21 mouse cellular contexts compared by ENCODE assay signal in the genomic region with DNA sequence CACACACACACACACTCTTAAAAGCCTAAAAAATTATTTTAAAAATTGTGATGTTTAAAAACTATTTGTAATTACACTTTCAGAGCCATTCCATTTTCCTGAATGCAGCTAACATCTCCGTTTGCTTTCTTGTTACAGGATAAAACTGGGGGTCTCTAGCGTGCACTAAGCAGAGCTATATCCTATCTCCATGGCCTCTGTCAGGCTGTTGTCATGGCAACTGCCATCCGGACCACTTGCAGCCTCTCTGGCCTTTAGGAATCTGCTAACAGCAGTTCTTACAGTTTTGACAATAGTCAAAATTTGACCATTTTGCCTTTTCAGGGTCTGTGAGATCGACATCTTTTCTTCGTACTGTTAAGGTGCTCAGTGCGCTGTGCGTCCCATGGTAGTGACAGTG.
DNase-seq lines count a peak whose midpoint lies in the region; ATAC-seq and TF ChIP-seq lines count a peak whose summit lies in the region.
"Had no signal": no experiment of that assay in that cellular context is flagged by ENCODE, and none has a peak within 500 bp of the region (broad histone marks: within the 10 kb centered on the region; RNA-seq: fewer than 3 reads in every experiment).

No protein-coding gene starts in this region.

- TF ChIP-seq CTCF in layer of hippocampus, adult 2 months (conservative IDR thresholded peaks at IDR 0.05) = no peak
- TF ChIP-seq CTCF in hindbrain, postnatal 0 days (IDR thresholded peaks at IDR 0.05; ENCODE audit: low read depth) = no peak
- no peak for TF ChIP-seq CTCF in kidney, adult 2 months (conservative IDR thresholded peaks at IDR 0.05; ENCODE audit: insufficient read depth, insufficient read length, low read depth, low read length)

- WGBS in hindbrain, embryonic 14.5 days = 57% methylated on average over 7 of the region's 7 CpGs
- 48% methylated on average over 7 of the region's 7 CpGs for WGBS in hindbrain, postnatal 0 days
- 52% methylated on average over 7 of the region's 7 CpGs for WGBS in neural tube, embryonic 15.5 days
- WGBS in kidney, adult 2 months = 72% methylated on average over 7 of the region's 7 CpGs

- H3K9ac ChIP-seq in hindbrain, embryonic 14.5 days = 0 out of 2 replicates have a peak overlapping the region, but pooled peaks have one; percentile 16
- no peak overlapping the region for H3K9ac ChIP-seq in hindbrain, postnatal 0 days (replicated peaks; ENCODE audit: low read length)
- H3K9ac ChIP-seq in neural tube, embryonic 15.5 days (replicated peaks) = no peak overlapping the region; the same call in 1 of the 2 replicates
- H3K9ac ChIP-seq: embryonic facial prominence, embryonic 13.5 days; forebrain, embryonic 13.5 days; neural tube, embryonic 12.5 days had no signal

- DNase-seq in layer of hippocampus, adult 2 months (ENCODE audit: low spot score in 2 of 2) = no peak
- DNase-seq in layer of hippocampus, postnatal 10 days (ENCODE audit: low spot score in 2 of 2) = no peak
- DNase-seq in hindbrain, embryonic 14.5 days (ENCODE audit: low spot score) = no peak
- DNase-seq in hindbrain, postnatal 0 days (ENCODE audit: low spot score) = peak; percentile 56
- no peak for DNase-seq in kidney, adult 2 months
- DNase-seq in lung, postnatal 14 days = no peak
- DNase-seq: adrenal gland, postnatal 10 days; cerebellum, adult 8-10 months; cerebellum, postnatal 36 days; embryo, embryonic 11 days; gastrocnemius, postnatal 36 days; kidney, adult 8-10 months; kidney, postnatal 10 days; thymus, adult 2 months had no signal

- TF ChIP-seq POLR2A in kidney, adult 2 months (IDR thresholded peaks at IDR 0.05; ENCODE audit: low read depth, low read length) = no peak

- no peaks in the 10 kb centered on the region for H3K36me3 ChIP-seq in hindbrain, embryonic 14.5 days (replicated peaks; ENCODE audit: control insufficient read depth, insufficient read depth)
- H3K36me3 ChIP-seq in hindbrain, postnatal 0 days (ENCODE audit: insufficient read depth, low read length) = no peaks in the 10 kb centered on the region
- no peaks in the 10 kb centered on the region for H3K36me3 ChIP-seq in neural tube, embryonic 15.5 days
- no peaks in the 10 kb centered on the region for H3K36me3 ChIP-seq in kidney, adult 2 months (ENCODE audit: control insufficient read depth, insufficient read depth, low read length)
- H3K36me3 ChIP-seq: embryonic facial prominence, embryonic 13.5 days; neural tube, embryonic 12.5 days had no signal

- no peak overlapping the region for H3K4me2 ChIP-seq in hindbrain, embryonic 14.5 days (replicated peaks)
- 0 out of 2 replicates have a peak overlapping the region, but pooled peaks have one; percentile 8 for H3K4me2 ChIP-seq in hindbrain, postnatal 0 days (ENCODE audit: low read depth, low read length)
- peak overlapping the region; percentile 11; the same call in 1 of the 2 replicates for H3K4me2 ChIP-seq in neural tube, embryonic 15.5 days
- H3K4me2 ChIP-seq: embryonic facial prominence, embryonic 13.5 days; forebrain, embryonic 13.5 days; neural tube, embryonic 12.5 days had no signal

- H3K9me3 ChIP-seq in hindbrain, embryonic 14.5 days (ENCODE audit: control insufficient read depth, low read length) = no peaks in the 10 kb centered on the region
- no peaks in the 10 kb centered on the region for H3K9me3 ChIP-seq in hindbrain, postnatal 0 days (ENCODE audit: low read length)
- no peaks in the 10 kb centered on the region for H3K9me3 ChIP-seq in neural tube, embryonic 15.5 days (replicated peaks)
- H3K9me3 ChIP-seq: embryonic facial prominence, embryonic 13.5 days; forebrain, embryonic 13.5 days; neural tube, embryonic 12.5 days had no signal

- peaks cover 28% of the 10 kb centered on the region for H3K4me1 ChIP-seq in hindbrain, embryonic 14.5 days (replicated peaks; ENCODE audit: control insufficient read depth, insufficient read depth, low read length)
- H3K4me1 ChIP-seq in hindbrain, postnatal 0 days (ENCODE audit: insufficient read depth, low read length) = peaks cover 10% of the 10 kb centered on the region
- H3K4me1 ChIP-seq in neural tube, embryonic 15.5 days = peaks cover 72% of the 10 kb centered on the region
- H3K4me1 ChIP-seq in kidney, adult 2 months (ENCODE audit: control insufficient read depth, insufficient read depth, low read length) = peaks cover 22% of the 10 kb centered on the region

- no peak for ATAC-seq in hindbrain, embryonic 14.5 days (ENCODE audit: low FRiP score)
- no peak for ATAC-seq in hindbrain, postnatal 0 days
- ATAC-seq in neural tube, embryonic 15.5 days (ENCODE audit: low FRiP score) = no peak
- ATAC-seq: forebrain, embryonic 13.5 days; inflammation-experienced regulatory T-cells, adult 6 months had no signal

- no peak overlapping the region for H3K4me3 ChIP-seq in layer of hippocampus, adult 2 months
- H3K4me3 ChIP-seq in hindbrain, embryonic 14.5 days (replicated peaks; ENCODE audit: low read length) = no peak overlapping the region
- H3K4me3 ChIP-seq in hindbrain, postnatal 0 days (ENCODE audit: low read length) = no peak overlapping the region
- no peak overlapping the region for H3K4me3 ChIP-seq in neural tube, embryonic 15.5 days (replicated peaks)
- H3K4me3 ChIP-seq in kidney, adult 2 months (ENCODE audit: insufficient read depth, low read depth, low read length) = no peak overlapping the region
- H3K4me3 ChIP-seq: embryonic facial prominence, embryonic 13.5 days; erythroblast, embryonic 14.5 days; forebrain, embryonic 13.5 days; neural tube, embryonic 12.5 days had no signal

- H3K27ac ChIP-seq in layer of hippocampus, adult 2 months = 0 out of 2 replicates have a peak overlapping the region, but pooled peaks have one; percentile 0
- peak overlapping the region; percentile 64 for H3K27ac ChIP-seq in hindbrain, embryonic 14.5 days
- no peak overlapping the region for H3K27ac ChIP-seq in hindbrain, postnatal 0 days
- peak overlapping the region; percentile 46 for H3K27ac ChIP-seq in neural tube, embryonic 15.5 days (replicated peaks)
- H3K27ac ChIP-seq in kidney, adult 2 months (ENCODE audit: insufficient read depth, low read depth, low read length) = no peak overlapping the region
- H3K27ac ChIP-seq: embryonic facial prominence, embryonic 13.5 days; forebrain, embryonic 13.5 days; neural tube, embryonic 12.5 days; stomach, postnatal 0 days had no signal

- H3K27me3 ChIP-seq in hindbrain, embryonic 14.5 days (ENCODE audit: control insufficient read depth, insufficient read depth, low read length) = no peaks in the 10 kb centered on the region
- no peaks in the 10 kb centered on the region for H3K27me3 ChIP-seq in hindbrain, postnatal 0 days (ENCODE audit: insufficient read depth, low read length)
- H3K27me3 ChIP-seq in neural tube, embryonic 15.5 days (replicated peaks) = no peaks in the 10 kb centered on the region
- H3K27me3 ChIP-seq in kidney, adult 2 months (replicated peaks; ENCODE audit: control insufficient read depth, insufficient read depth, low read length) = no peaks in the 10 kb centered on the region
- H3K27me3 ChIP-seq: embryonic facial prominence, embryonic 13.5 days; forebrain, embryonic 13.5 days; neural tube, embryonic 12.5 days had no signal

Comparison
In these comparisons a context has a peak if more than half of its experiments do, and no peak if none do; other contexts are left out.
1. H3K27ac ChIP-seq: peak in layer of hippocampus, adult 2 months (single experiment), hindbrain, embryonic 14.5 days (single experiment) and neural tube, embryonic 15.5 days (single experiment); none in hindbrain, postnatal 0 days (single experiment) and kidney, adult 2 months (single experiment).